Mouse (Mus musculus) activated CD4-positive, CD25-positive, alpha-beta regulatory T cell (primary cell): ENCODE data around the gene Tmco1. TPM values are rescaled to one million over a fixed set of nuclear protein-coding genes. Genes with fewer than 3 reads are reported as not detected.

ENCODE experiments used
- polyA plus RNA-seq, 2 experiments: library from polyadenylated mRNA; unstranded; fragments of 100-300 nt; shearing (Covaris generic); gene quantifications; one replicate each; pipeline ENCODE4 v1.2.1; 2017

The Tmco1 gene
- 10 to 100 TPM; 77.6 to 95.1 TPM for polyA plus RNA-seq

DNA sequence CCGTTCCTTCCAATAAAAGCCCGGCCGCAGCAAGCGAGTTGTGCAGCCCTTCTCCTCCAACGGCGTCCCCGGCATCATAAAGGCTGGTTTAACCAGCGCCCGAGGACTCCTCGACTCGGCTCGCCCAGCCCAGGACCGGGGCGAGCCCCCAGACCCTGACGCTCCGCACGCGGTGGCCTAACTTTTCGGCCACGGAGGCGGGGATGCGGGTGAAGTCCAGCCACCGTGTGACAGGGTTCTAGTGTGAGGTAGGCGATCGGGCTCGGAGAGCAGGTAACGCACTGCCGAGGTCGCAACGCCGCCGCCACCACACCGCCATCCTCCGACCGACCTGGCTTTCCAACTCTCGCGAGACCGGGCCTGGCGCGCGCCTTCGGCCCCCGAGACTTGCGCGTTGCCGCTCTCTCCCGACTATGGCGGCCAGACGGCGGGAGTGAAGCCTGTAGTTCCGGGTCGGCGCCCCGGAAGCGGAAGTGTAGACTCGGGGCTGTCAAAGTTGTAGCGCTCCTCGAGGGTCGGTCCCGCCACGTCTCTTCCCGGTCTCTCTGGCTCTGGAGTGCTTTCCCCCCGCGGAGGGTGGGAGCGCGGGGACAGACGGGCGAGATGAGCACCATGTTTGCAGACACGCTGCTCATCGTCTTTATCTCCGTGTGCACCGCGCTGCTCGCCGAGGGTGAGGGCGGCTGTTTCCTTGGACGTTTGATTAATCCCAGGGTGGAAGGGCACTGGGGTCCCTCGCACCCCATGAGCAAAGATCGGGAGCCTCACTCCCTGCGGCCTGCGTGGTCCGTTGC is at the start of gene Tmco1:
Gene Tmco1, plus strand, starts transcription at position 118 of the 794 bp plus-strand sequence.

DNA sequence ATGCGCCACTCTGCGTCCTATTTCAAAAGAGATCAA is 23.0 kb upstream of the Tmco1 start, which contains the start of gene Uck2:
Gene Uck2, minus strand, starts transcription at position 1 of the 36 bp plus-strand sequence.

DNA sequence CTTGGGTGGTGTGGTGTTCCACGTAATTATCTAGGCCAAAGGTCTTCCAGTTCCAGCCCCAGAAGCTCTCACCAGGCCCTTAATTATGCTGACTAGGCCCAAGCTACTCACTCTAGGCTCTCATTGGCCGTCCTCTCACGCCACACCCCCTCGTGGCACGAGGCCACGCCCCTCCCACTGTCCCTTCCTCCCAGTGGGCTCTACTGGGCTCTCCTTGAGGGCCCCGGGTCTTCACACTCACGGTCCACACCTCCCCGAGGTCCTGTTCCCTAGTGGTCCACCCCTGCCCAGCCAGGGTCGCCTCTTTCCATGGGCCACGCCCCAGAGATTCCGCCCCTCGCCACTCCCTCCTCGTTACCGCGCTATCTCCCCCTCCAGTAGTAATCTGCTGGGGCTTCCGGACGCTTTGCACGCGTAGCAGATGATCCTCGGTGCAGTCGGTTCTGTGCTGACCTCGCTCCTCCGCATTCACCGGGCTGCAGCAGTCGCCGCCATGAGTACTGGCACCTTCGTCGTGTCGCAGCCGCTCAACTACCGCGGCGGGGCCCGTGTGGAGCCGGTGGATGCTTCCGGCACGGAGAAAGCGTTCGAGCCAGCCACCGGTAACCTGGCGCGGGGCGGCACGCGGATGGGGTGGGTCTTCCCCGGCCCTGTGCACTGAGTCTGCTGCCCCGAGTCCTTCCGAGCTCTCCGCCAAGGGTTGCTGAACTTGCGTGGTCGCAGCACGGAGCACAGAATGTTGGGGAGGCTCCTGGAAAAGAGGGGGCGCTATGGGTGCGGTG is 41.8 kb downstream of the Tmco1 start, which contains the start of gene Aldh9a1:
Gene Aldh9a1, plus strand, starts transcription at position 177 of the 782 bp plus-strand sequence.

Other genes starting within 250 kb of the Tmco1 start
- 100 to 1,000 TPM in 1 of 2 experiments, 10 to 100 TPM in 1; 76.1 to 104 TPM for gene Uck2, start 23.1 kb upstream of the Tmco1 start, polyA plus RNA-seq
- gene Aldh9a1, start 41.6 kb downstream of the Tmco1 start, polyA plus RNA-seq = 10 to 100 TPM; 55.0 to 60.2 TPM
- 1 to 10 TPM; 3.0 to 3.8 TPM for gene Mgst3, start 85.5 kb downstream of the Tmco1 start, polyA plus RNA-seq
- gene Lrrc52, start 158.4 kb downstream of the Tmco1 start, polyA plus RNA-seq = not detected